Mouse (Mus musculus) adipocyte (in vitro differentiated cells): Measurements from ENCODE around the gene Trim33.

Source experiments
- DNase-seq: peaks from one replicate; pipeline ENCODE4 v3.0.0-alpha.2; 2016; ENCODE audit warnings: low spot score

The Trim33 gene

GRCm38 (mm10) chr3:103361150-103361549, 82.1 kb downstream of the Trim33 start:
- no peak for DNase-seq

GRCm38 (mm10) chr3:103364182-103364945, 85.3 kb downstream of the Trim33 start:
- DNase-seq = no peak

GRCm38 (mm10) chr3:103367176-103367970, 88.3 kb downstream of the Trim33 start:
- DNase-seq = no peak

- DNase-seq = peak; percentile 71
Measured at GRCm38 (mm10) chr3:103368731-103369130, 89.6 kb downstream of the Trim33 start.

GRCm38 (mm10) chr3:103374028-103374427, 94.9 kb downstream of the Trim33 start:
- peak; percentile 47 for DNase-seq

- no peak for DNase-seq
Measured at GRCm38 (mm10) chr3:103375181-103375855, 96.2 kb downstream of the Trim33 start.

GRCm38 (mm10) chr3:103378018-103378417, 98.9 kb downstream of the Trim33 start:
- DNase-seq = no peak

- no peak for DNase-seq
Measured at GRCm38 (mm10) chr3:103379371-103379770, 100.3 kb downstream of the Trim33 start.

- no peak for DNase-seq
Measured at GRCm38 (mm10) chr3:103380814-103381213, 101.7 kb downstream of the Trim33 start.

GRCm38 (mm10) chr3:103381441-103381840, 102.3 kb downstream of the Trim33 start:
- DNase-seq = no peak

- DNase-seq = peak; percentile 90
Measured at GRCm38 (mm10) chr3:103382872-103383567, 103.9 kb downstream of the Trim33 start.

- DNase-seq = no peak
Measured at GRCm38 (mm10) chr3:103384486-103384885, 105.4 kb downstream of the Trim33 start.

GRCm38 (mm10) chr3:103384949-103385348, 105.9 kb downstream of the Trim33 start:
- no peak for DNase-seq

GRCm38 (mm10) chr3:103385383-103386291, 106.5 kb downstream of the Trim33 start:
- DNase-seq = no peak

- DNase-seq = no peak
Measured at GRCm38 (mm10) chr3:103386292-103387031, 107.4 kb downstream of the Trim33 start.

- peak; percentile 75 for DNase-seq
Measured at GRCm38 (mm10) chr3:103392613-103393258, 113.6 kb downstream of the Trim33 start.

- no peak for DNase-seq
Measured at GRCm38 (mm10) chr3:103393283-103394060, 114.4 kb downstream of the Trim33 start.

- DNase-seq = no peak
Measured at GRCm38 (mm10) chr3:103394121-103394520, 115.0 kb downstream of the Trim33 start.

GRCm38 (mm10) chr3:103397523-103397922, 118.4 kb downstream of the Trim33 start:
- no peak for DNase-seq
